Mouse (Mus musculus) liver, postnatal 0 days (tissue): ENCODE measurements at regions not wholly inside any gene's neighbourhood (a gene's known extent, or its start where the extent isn't known, plus 50 kb on each side); places are given as distances from the start of the nearest gene placed in this dataset.

Source experiments
- CTCF ChIP-seq: sonication (generic); IDR thresholded peaks from 2 replicates; pipeline ENCODE4 v1.5.1; 2016; ENCODE audit warnings: antibody characterized with exemption, low read depth
- EP300 ChIP-seq: IDR thresholded peaks from 2 replicates; pipeline ENCODE4 v1.6.1; 2016; ENCODE audit warnings: antibody characterized with exemption, low read depth, mild to moderate bottlenecking

DNA sequence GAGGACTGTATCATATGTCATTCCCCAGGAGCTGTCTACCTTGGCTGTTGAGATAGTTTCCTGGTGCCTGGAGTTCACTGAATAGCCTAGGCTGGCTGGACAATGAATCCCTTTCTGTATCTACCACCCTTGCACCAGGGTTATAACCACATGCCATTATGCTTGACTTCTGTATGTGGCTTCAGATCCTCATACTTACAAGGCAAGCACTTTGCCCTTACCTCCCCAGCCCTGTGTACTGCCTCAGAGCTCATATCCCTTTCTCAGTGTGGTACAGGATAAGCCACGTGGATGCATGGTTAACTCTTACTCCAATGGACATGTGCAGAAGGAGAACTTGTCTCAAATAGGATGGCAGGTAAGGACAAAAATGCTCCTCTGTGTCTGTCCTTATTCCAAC is 291.3 kb upstream of the Klf4 start:
- TF ChIP-seq CTCF = no peak
- no peak for TF ChIP-seq EP300
